Mouse (Mus musculus) olfactory bulb, adult 2 months (tissue): ENCODE results near the gene Ttll3.

Experiments
- CTCF ChIP-seq: fragments of 200-500 bp; IDR thresholded peaks from 2 replicates; pipeline ENCODE4 v1.5.1; 2012; ENCODE audit warnings: low read depth, mild to moderate bottlenecking, low read length, moderate library complexity; ENCODE audit not compliant: insufficient read depth
- POLR2A ChIP-seq: fragments of 200-500 bp; IDR thresholded peaks from 2 replicates; pipeline ENCODE4 v1.6.1; 2012; ENCODE audit warnings: mild to moderate bottlenecking, low read depth, low read length, moderate library complexity; ENCODE audit not compliant: insufficient read depth

DNA sequence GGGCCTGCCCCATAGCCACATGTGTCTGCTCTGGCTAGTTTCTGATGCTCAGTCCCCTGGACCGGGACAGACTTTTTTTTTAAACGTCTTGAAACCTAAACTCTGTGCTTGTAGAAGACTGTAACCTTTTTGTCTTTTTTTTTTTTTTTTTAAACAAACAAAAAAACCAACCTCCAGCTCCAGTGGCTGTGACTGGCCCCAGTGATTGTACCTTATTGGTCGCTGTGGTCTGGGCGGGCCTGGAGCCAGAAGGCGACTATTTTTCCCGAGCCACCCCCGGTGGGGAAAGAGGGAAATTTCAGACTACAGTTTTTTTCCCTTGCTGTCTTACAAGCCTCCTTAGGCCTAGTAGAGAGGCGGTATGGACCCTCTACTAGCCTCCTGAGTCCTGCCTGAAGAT, at the start of gene Ttll3:
- TF ChIP-seq CTCF, result no peak
- no peak for TF ChIP-seq POLR2A
